Mouse (Mus musculus): ENCODE results near the gene Pagr1a.

DNA sequence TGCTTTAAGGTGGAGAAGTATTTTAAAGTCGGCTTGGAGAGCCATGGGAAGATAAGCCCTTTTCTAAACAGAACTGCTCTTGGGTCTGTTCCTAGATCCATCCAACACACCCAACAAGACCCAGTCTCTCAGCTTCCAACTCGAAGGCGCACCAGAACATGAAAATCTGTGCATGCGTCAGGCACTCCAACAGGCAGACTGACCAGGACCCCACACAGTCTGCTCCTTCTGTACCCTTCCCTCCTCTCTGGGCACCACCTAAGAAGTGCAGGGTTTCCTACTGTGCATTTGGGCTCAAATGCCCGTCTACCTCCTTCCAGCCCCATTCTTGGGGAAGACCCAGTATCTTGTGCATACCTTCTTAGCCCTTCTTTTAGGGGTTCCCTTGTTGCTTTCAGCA, 3.3 kb upstream of the Pagr1a start:
- TF ChIP-seq CTCF (IDR thresholded peaks at IDR 0.05; ENCODE audit: borderline replicate concordance, insufficient read depth, low read depth, low read length) (no peak), POLR2A (IDR thresholded peaks at IDR 0.05; ENCODE audit: borderline replicate concordance, insufficient read depth, low read length) (peak; percentile 5; the same call in 1 of the 2 replicates)
